Mouse (Mus musculus): ENCODE data around the gene Prmt7.
"Not testable (repeated sequence)": the region's sequence is repeated elsewhere in the genome, so short reads cannot be mapped to it uniquely, and the experiment has no call there.

The Prmt7 gene

DNA sequence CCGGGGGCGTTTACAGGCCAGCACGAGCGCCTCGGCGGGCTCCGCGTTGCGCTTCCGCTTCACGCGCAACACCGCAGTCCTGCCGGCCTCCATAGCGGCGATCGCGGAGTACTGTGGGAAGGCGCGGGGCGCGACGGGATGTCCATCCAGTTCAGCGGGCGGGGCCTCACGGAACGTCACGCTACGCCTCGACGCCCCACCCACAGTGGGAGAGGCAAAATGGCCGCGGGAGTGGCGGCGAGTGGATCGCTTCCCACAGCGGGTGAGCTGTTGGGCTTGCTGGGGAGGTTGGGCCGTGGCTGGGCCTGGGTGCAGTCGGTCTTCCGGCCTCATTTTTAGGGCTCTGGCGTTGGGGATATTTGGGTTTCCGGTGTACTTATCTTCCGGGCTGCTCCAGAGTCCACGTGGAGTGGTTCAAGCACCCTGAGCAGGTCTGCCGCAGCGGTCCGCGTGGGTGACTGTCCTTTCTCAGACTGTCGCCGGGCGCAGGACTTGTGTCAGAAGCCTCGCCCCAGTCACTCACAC, at the start of gene Prmt7, which contains the start of gene Slc7a6os:
Gene Prmt7, plus strand, starts transcription at position 116 of the 525 bp plus-strand sequence.
Gene Slc7a6os, minus strand, starts transcription at position 115 of the 525 bp plus-strand sequence.
- peak; percentile 91 for DNase-seq (ENCODE audit: low read depth, low spot score)

DNA sequence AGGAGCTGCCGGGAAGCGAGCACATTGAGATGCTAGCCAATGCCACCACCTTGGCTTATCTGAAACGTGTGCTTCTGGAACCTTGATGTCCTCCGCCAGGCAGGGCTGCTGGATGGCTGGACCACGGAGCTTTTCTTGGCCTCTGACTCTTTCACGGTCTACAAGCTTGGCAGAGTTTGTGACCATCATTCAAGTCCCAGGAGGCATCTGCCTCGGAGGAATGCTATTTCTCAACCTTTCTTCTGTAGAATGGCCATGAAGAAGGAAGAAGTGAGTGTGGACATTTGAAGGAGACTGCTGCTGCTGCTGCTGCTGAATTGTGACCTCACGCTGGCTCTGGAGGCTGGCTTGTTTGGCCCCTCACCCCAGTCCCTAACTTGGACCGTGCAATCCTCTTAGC, 47.5 kb upstream of the Prmt7 start:
- no peak for DNase-seq (ENCODE audit: low read depth, low spot score)

DNA sequence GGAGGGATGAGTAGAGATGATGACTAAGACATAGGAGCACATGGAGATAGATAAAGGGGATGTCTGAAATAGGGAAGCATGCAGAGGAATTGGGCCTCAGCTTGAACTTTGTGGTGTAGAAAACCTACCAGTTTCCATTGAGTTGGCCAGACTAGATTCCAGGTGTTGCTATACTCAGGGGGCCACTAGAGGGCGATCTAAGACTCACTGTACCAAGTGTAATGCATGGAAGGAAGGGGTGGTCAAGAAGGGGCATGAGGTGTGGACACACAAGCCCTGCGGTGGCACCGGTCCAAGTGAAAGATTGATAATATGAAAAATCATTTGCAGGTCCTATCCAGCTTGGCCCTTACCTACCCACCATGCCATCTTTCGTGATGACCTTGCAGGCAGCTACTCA, 45.3 kb upstream of the Prmt7 start:
- DNase-seq (ENCODE audit: low read depth, low spot score) = peak; percentile 61

DNA sequence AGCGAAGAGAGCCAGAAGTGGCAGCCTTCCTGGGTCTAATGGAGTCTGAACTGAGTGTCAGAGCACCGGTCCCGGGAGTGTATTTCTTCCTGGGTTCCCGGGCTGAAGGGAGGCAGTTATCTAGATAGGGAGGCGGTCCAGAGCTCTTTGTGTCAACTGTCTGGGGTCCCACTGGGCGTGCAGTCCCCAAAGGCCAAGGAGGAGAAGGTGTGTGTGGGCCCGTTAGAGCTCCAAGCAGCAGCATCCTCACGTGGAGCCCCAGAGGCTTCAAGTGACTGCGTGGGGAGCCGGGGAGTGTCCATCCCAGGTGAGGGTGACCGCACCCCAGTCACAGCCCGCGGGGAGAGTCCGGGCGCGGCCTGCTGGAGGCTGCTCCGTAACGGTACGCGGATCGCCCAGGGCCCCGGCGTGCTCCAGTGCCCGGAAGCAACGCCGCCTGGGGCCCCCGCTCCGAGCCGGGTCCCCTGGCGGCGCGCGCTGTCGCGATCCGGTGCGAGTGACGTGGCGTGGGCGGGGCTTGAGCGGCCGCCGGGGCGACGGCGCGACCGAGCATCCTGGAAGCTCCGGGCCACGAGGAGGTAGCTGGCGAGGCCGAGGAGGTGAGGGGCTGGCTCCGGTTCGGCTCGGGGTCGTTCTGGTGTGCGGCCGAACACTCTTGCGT, 42.2 kb upstream of the Prmt7 start, which contains the start of gene Slc7a6:
Gene Slc7a6, plus strand, starts transcription at position 502 of the 661 bp plus-strand sequence.
- DNase-seq (ENCODE audit: low read depth, low spot score) = peak; percentile 71

DNA sequence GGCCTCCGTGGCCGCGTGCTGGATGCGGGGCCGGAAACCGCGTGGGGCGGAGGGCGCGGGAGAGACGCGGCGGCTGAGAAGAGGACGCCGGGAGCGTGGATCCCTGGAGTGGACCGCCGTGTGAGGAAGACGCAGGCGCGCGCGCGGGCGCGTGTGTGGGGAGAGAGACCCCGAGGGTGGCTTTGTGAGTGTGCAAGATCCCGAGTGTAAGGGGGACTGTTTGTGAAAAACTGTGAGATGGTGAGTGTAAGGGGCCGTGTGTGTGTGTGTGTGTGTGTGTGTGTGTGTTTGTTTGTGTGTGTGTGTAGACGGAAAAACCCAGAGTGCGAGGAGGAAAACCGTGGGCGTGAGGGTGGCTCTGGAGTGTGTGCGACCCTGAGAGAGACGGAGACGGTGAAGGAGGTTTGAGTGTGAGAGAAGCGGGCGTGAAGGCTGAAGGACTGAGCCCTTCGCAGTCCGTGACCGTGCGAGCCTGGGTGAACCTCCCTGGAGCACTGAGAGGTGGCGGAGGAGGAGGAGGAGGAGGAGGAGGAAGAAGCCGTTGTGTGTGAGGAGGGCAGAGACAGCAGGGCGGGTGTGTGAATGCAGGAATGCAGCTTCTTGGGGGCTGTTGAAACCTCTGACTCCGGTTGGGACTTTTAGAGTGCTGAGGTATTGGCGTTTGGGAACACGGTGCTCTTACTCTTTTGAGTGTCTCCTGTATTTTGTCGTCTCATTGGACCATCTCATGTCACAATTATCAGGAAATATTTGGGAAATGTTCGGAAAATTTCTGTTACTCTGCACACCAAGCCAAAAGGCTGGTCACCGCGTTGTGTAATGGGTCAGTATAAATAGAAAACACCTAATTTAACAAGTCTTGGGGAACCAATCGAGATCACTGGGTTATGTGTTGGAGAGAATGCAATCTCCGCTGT, 41.5 kb upstream of the Prmt7 start:
- peak; percentile 35 for DNase-seq (ENCODE audit: low read depth, low spot score)

GRCm38 (mm10) chr8:106169934-106170480, 40.7 kb upstream of the Prmt7 start:
- DNase-seq (ENCODE audit: low read depth, low spot score) = peak; percentile 17

DNA sequence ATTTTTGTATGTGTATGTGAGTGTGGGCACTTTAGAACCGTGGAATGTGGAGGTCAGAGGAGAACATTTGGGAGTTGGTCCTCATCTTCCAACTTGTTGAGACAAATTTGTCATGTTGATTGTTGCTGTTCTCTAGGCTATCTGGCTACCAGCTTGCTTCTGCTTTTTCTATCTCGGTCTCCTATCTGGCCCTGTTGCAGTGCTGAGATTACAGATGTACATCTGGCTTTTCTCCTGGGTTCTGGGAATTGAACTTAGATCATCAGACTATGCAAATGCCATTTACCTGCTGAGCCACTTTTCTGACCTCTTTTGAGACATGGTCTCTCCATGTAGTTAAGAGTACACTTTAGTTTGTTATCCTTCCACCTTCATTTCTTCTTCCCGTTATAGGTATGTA, 37.2 kb upstream of the Prmt7 start:
- no peak for DNase-seq (ENCODE audit: low read depth, low spot score)

GRCm38 (mm10) chr8:106176891-106177290, 33.8 kb upstream of the Prmt7 start:
- DNase-seq (ENCODE audit: low read depth, low spot score) = no peak

GRCm38 (mm10) chr8:106177594-106177993, 33.1 kb upstream of the Prmt7 start:
- no peak for DNase-seq (ENCODE audit: low read depth, low spot score)

DNA sequence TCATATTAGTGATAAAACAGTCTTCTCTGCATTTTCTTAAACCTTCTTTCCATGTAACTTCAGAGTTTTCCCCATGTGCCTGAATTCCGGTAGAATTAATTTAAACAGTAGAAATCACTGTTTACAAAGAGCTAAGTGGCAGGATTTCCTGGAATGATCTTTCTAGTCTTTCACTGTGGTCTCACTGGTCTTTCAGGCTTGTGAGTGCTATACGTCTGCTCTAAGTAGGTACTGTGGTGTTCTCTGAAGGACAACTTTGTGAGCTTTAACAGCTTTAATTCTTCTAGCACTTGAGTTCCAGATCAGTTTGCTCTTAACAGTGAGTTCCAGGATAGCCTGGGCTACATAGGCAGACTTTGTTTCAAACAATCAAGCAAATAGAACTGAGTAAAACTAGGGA, 32.3 kb upstream of the Prmt7 start:
- DNase-seq (ENCODE audit: low read depth, low spot score) = no peak

GRCm38 (mm10) chr8:106185628-106186270, 25.0 kb upstream of the Prmt7 start:
- no peak for DNase-seq (ENCODE audit: low read depth, low spot score)

- no peak for DNase-seq (ENCODE audit: low read depth, low spot score)
Measured at GRCm38 (mm10) chr8:106186394-106186793, 24.3 kb upstream of the Prmt7 start.

DNA sequence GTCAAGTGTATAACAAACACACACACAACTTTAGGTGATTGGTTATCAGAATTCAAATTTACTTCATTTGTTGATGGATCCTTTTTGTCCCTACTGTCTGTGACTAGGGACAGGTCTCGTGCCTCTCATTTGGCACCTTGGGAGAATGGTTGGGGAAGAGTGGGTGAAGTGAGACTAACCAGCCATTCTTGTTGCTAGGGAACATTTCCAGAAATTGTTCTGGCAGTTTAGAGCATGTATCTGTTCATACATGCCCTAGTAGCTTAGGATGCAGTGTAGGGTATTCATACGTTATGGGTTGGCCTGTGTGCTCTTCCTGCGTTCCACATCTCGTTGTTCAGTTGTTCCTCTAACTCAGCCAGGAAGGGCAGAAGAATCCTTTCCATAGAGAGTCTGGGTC, 21.6 kb upstream of the Prmt7 start:
- no peak for DNase-seq (ENCODE audit: low read depth, low spot score)

DNA sequence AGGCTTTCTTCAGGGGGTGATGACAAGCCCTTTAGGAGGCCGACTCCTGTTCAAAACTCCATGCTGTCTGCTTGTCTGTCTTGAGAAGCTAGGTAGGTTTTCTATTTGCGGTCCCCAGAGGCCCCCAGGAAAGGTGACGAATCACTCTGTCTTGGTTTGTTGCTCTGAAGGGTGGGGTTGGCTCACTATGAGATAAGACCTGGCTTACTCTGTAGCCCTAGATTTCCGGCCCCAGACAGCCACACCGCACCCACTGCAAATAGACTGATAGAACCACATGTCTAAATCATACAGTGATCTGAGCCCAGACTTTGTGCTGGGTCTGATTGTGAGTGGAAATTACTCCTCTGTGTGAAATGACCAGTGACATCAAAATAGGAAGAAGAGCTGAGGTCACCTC, 19.1 kb upstream of the Prmt7 start:
- DNase-seq (ENCODE audit: low read depth, low spot score) = no peak

- no peak for DNase-seq (ENCODE audit: low read depth, low spot score)
Measured at GRCm38 (mm10) chr8:106193162-106193561, 17.6 kb upstream of the Prmt7 start.

DNA sequence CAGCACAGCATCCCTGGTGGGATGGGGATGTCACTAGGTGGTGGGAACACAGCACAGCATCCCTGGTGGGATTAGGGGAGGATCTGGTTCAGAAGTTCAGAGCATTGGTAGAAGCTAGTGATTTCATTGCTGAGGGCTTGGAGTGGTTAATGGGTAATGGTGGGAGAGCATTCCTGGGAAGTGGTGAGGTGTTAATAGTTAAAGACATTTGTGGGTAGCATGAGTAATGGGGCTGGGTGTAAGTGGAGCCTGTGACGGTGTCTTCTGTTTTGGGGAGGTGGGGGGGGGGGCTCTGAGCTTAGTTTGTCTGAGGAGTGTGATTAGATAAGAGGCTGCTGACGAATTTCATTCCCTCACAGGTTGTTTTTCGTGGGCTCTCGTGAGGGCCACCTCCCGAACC, 16.7 kb upstream of the Prmt7 start:
- no peak for DNase-seq (ENCODE audit: low read depth, low spot score)

- DNase-seq (ENCODE audit: low read depth, low spot score) = peak; percentile 43
Measured at GRCm38 (mm10) chr8:106198741-106199140, 12.0 kb upstream of the Prmt7 start.

- not testable (repeated sequence) for DNase-seq (ENCODE audit: low read depth, low spot score)
Measured at GRCm38 (mm10) chr8:106199596-106199995, 11.1 kb upstream of the Prmt7 start.

GRCm38 (mm10) chr8:106210035-106210731, 553 bp upstream of the Prmt7 start:
- peak; percentile 9 for DNase-seq (ENCODE audit: low read depth, low spot score)

DNA sequence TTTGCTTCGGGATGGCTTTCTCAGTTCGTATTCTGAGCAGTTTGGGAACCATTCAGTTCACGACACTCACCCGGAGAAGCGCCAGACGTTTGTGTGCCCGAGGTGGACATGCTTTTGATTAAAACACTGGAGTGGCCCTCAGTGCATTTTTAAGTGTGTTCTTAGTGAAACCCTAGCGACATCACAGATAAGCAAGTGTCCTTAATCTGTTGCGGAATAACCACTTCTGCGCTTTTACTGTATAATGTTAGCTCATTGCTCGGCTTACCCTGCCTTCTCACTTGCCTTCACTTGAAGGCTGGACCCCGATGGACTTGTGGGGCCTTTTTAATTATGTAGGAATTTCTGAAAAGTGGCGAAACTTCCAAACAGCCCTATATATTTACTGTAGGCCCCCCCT, 685 bp downstream of the Prmt7 start:
- no peak for DNase-seq (ENCODE audit: low read depth, low spot score)

DNA sequence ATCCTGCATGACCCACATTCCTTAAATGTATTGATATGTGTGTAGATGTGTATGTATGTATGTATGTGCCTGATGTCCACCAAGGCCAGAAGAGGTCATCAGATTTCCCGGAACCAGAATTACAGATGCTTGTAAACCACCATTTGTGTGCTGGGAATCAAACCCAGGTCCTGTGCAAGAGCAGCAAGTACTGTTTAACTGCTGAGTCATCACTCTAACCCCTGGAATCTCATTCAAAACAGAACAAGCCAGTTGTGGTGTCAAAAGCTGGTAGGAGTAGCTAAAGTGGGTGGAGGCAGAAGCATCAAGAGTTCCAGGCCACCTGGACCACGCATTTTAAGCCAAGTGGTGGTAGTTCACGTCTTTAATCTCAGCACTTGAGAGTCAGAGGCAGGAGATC, 3.2 kb downstream of the Prmt7 start:
- no peak for DNase-seq (ENCODE audit: low read depth, low spot score)
